Mouse (Mus musculus) layer of hippocampus, adult 2 months (tissue): Measurements from ENCODE around the gene Arl15. TPM values are rescaled to one million over a fixed set of nuclear protein-coding genes. Genes with fewer than 3 reads are reported as not detected.
A peak's percentile ranks its signal among the peaks of the same experiment; 100 is the strongest.
"Not testable (repeated sequence)": the region's sequence is repeated elsewhere in the genome, so short reads cannot be mapped to it uniquely, and the experiment has no call there.

ENCODE experiments used
- DNase-seq, 2 experiments: peaks; one replicate each; pipeline ENCODE4 v3.0.0; 2022; ENCODE audit warnings: low spot score in 2 of 2
- H3K27ac ChIP-seq: fragments of 200-600 bp; 2 replicates; pipeline ENCODE4 v1.8.1; 2022
- H3K4me3 ChIP-seq: fragments of 200-600 bp; 2 replicates; pipeline ENCODE4 v1.8.1; 2022; ENCODE audit warnings: mild to moderate bottlenecking
- CTCF ChIP-seq: fragments of 200-600 bp; conservative IDR thresholded peaks from 2 replicates; pipeline ENCODE4 v1.8.1; 2022; ENCODE audit warnings: antibody characterized with exemption, mild to moderate bottlenecking, moderate library complexity
- total RNA-seq, 2 experiments: library from RNA; stranded (reverse); gene quantifications; 2 replicates each; pipeline ENCODE4 v1.2.3; 2021

Gene Arl15
- total RNA-seq, 2 experiments from 2014 or later: 61.7 to 67.0 TPM

DNA sequence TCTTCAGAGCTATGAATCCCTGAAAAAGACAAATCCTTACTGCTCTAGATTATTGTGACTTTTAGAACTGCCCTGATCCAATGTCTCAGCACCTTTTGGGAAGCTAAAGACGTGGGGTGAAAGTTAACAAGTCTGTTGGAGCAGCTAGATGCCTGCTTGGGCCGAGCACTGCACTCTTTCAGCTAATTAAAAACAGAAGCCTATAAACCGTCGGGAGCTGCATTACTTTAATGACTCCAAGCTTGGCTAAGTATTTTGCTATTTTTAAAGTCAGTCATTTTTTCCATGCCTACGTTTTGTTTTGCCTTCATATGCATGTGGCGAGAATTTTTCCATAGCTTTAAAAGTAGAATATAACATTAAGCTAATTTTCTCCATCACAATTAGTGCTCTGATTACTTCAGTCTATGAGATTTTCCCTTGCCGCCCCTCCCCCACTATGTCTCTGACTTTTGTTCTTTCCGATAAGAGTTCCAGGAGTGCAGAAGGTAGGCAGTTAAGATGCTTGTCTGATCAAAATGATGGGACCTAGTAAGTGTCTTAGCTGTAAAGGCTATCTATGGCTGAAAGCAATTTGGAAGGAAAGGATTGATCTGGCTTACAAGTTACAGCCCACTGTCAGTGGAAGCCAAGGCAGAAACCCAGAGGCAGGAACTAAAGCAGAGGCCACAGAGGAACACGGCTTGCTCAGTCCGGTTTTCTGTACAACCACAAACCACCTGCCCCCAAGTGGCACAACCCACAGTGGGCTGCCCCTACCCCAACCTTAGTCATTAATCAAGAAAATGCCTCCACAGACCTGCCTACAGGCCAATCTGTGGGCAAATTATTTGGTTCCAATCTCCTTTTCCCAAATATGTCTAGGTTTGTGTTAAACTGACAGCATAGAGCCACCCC, 18.8 kb upstream of the Arl15 start:
- TF ChIP-seq CTCF: no peak
- no peak for DNase-seq
- no peak overlapping the region for H3K27ac ChIP-seq
- H3K4me3 ChIP-seq: no peak overlapping the region

DNA sequence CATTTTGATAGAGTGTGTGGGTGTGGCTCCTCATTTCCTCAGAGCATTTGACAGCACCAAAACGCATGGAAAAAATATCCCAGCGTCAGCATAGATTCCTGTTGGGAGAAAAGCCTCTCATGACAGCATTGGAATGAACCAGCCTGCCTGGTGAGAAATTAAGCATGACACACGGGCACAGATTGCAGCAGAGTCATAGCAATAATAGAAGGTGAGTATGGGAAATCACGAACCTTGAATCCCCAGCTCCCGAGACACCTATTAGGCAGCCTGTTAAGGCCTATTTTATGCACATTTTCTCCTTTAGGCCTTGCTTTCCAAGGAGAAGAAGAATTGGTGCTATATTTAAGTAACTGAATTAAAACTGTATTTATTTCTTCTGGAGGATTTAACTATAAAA, 8.5 kb upstream of the Arl15 start:
- Histone ChIP-seq H3K27ac (no peak overlapping the region), H3K4me3 (no peak overlapping the region)
- no peak for TF ChIP-seq CTCF
- DNase-seq: no peak

DNA sequence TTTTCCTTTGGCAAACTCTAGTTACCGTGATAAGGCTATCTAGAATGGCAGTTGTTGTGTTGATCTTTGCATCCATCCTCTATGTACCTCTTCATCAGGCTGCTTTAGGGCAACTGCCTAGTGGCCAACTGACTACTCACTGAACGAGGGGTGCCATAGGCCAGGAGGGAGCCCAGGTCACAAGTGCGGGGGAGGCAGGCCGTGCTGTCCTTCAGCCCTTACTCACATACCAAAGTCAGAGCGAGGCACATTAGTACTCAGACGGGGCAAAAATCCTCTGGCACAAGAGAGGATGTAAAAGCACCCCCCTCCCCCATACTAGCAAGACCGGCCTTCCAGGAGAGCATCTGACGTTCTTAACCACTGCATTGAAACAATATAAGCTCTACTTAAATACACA, 7.2 kb upstream of the Arl15 start:
- no peak overlapping the region for H3K4me3 ChIP-seq
- DNase-seq: no peak
- H3K27ac ChIP-seq: no peak overlapping the region
- no peak for TF ChIP-seq CTCF

DNA sequence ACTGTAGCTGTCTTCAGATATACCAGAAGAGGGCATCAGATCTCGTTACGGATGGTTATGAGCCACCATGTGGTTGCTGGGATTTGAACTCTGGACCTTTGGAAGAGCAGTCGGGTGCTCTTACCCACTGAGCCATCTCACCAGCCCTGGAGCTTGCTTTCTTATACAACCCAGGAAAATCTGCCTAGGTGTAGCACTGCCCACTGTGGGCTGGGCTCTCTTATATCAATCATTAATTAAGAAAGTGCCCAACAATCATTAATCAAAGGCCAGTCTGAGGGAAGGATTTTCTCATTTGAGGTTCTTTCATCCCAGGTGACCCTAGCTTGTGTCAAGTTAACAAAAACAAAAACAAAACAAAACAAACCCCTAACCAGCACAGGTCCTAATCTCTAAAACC, 4.3 kb upstream of the Arl15 start:
- H3K27ac ChIP-seq, H3K4me3 ChIP-seq, DNase-seq: not testable (repeated sequence)

DNA sequence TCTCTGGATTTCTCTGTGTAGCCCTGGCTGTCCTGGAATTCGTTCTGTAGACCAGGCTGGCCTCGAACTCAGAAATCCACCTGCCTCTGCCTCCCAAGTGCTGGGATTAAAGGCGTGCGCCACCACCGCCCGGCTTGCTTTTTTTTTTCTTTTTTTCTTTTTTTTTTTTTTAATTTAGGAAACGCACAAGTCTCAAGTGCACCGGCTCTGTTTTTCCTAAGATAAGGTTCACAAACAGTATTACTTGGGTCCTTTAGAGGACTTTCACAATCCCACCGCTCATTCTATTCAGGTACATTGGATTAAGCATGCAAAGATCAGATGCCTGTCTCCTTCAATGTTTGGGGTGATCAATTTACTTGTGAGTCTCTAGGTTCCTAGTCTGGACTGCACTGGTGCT, 668 bp upstream of the Arl15 start:
- peak overlapping the region; percentile 64 for H3K4me3 ChIP-seq
- TF ChIP-seq CTCF: no peak
- no peak for DNase-seq
- peak overlapping the region; percentile 98 for H3K27ac ChIP-seq

DNA sequence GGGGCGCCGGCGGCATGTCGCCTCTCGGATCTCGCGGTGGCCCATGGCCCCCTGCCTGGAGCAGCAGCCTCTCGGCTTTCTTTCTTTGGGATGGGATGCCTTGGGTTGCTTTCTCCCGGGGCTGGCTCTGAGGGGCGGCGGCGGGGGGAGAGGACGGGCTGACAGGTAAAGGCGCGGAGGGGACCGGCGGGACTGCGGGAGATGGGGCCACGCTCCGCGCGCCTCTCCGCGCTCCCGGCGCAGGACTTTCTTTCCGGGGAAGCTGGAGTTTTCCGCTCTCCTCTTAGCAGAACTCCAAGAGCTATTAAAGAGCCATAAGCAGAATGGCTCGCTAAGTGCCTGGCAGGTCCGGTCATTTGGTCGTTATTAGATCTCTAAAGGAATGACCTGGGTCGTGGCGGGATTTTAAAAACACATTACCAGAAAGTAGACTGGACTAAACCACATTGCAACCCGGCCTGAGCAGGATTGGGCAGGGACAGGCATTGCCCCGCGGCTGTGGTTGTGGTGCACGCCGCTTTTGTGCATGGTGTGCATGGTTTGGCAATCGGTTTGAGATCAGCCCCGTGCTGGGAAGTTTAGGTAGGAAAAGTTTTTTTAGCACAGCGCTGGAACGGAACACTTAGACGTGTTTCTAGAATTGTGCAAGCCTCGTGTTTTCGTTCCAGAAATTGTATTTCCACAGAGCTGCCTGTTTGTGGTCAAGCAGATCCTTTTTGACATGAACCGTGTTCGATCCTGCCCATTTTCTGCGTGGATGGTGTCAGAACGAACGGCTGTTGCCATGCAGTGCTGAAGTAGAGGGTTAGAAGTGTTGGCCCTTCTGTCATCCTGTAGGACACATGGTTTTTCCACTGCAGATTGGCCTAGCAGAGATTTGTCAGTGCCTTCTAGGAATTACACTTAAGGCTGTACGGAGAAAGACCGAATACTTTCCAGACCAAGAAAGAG, 675 bp downstream of the Arl15 start:
- peak overlapping the region; percentile 64 for H3K4me3 ChIP-seq
- H3K27ac ChIP-seq: peak overlapping the region; percentile 98
- TF ChIP-seq CTCF: no peak
- no peak for DNase-seq

DNA sequence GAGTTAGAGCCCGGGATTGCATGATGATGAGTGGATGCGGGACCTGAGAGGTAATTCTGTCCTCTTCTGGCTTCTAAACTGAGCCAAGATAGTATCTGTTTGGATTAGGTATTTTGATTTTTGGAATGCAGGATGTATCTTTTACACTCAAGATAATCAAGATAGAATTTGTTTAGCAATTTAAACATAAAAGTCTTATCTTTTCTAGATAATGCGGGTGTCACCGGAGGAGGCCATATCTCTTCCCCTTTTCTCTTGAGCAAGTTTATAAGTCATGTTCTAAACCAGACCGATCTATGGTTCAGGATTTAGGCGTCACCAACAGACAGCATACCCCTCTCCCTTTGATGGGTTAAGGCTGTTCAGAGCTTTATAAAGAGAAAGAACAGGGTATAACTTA, 3.1 kb downstream of the Arl15 start:
- no peak for DNase-seq
- Histone ChIP-seq H3K4me3 (peak overlapping the region; percentile 3; the same call in 1 of the 2 replicates), H3K27ac (no peak overlapping the region)
- no peak for TF ChIP-seq CTCF

DNA sequence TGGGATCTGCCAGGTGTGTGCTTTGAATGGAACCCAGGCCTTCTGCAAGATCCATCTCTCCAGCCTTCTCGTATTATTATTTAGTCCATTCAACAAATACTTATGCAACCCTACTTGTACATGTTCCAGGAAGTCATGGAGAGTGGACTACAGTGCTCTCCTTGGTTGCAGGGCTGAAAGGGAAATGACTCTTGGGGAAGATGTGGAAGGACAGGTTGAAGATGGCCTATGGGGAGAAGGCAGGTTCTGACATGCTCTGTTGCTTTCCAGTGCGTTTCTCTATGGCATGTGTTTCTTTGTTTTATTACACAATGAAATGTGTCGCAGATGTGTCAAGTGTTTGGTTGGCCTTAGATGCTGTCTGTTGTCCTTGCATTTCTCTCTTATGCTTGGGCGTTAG, 5.1 kb downstream of the Arl15 start:
- Histone ChIP-seq H3K27ac (no peak overlapping the region), H3K4me3 (no peak overlapping the region)
- no peak for TF ChIP-seq CTCF
- no peak for DNase-seq

DNA sequence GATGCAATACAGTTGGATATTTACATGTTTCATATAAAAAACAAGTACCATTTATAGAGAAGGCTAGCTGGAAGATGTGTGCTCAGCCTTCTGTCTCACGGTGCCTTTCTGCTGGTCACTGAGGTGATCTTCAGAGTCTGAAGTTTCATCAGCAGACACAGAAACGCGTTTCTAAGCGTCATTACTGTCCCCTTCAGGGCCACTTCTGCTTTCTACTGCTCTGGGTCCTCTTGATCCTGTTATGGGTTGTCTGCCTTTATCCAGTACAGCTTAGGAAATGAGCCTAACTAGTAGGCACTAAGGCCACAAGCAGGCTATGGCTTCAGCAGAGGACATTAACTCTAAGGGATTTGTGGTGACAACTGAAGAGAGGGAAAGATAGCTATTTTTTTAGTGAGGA, 5.9 kb downstream of the Arl15 start:
- H3K27ac ChIP-seq: no peak overlapping the region
- no peak for TF ChIP-seq CTCF
- H3K4me3 ChIP-seq: no peak overlapping the region
- no peak for DNase-seq

DNA sequence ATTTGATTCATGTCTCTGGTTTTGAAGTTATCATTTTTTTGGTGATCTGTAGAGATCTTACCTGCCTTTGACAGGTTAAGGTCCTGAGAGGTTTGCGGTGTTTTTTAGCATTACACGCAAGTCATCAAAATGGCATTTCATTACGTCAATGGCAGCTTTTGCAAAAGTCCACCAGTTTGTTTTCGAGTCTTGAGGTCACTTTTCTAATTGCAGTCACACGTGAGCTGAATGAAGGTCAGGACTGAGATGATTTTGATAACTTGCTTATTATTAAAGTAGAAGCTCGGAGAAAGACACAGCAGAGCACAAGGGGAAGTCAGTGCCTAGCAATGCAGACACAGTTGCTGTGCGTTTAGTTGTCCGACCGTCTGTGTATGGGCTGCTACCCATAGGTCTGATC, 8.3 kb downstream of the Arl15 start:
- H3K27ac ChIP-seq: no peak overlapping the region
- DNase-seq: no peak
- no peak for TF ChIP-seq CTCF

DNA sequence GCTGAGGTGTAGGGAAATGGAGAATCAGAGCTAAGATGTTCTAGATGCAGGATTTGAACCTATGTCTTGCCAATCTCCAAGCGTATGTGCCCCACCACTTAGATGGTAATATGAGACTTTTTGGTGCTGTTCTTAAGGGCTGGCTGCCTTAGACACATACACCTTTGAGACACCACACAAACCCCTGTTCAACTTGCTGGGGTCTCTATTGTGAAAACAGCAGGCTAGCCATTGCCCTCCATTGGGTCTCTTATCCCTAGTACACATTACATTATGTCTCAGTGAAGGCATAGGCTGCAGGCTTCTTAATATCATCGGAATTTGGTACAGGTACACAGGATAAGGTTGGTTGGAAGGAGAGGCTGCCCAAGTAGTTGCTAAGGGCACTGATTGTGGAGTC, 16.8 kb downstream of the Arl15 start:
- TF ChIP-seq CTCF: no peak
- Histone ChIP-seq H3K4me3 (no peak overlapping the region), H3K27ac (no peak overlapping the region)
- no peak for DNase-seq

More for the DNA sequence above, 8.3 kb downstream of the Arl15 start:
- H3K4me3 ChIP-seq: no peak overlapping the region

DNA sequence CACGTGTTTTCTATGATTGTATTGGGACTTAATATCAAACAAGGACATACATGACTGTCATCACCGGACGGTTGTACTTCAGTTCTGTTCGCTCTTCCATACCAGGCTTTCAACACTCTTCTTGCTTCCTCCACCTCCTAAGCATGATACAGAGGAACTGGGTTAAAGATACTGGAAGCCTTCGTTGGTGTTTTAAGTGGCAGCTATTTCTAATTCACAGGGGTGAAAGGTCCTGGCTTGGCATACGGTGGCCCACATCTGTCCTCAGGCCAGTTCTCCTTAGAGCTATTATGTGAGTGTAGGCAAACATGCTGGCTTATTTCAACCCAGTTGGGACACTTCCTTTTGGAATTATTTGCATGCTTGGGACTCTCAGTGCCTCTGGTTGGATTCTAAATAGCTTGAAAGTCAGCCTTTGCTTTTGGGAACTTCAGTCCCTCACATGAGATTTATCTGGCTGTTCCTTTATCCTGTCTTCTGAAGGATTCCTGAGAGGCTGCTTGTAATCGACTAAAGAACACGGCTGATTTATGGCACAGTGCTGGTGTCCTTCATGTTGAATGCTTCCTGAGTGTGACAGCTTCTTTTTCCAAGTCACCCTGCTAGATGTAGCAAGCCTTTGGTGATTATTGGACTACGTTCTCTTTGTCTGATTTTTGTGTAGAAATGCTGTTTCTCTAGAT, 17.7 kb downstream of the Arl15 start:
- Histone ChIP-seq H3K27ac (no peak overlapping the region), H3K4me3 (no peak overlapping the region)
- no peak for TF ChIP-seq CTCF
- no peak for DNase-seq

DNA sequence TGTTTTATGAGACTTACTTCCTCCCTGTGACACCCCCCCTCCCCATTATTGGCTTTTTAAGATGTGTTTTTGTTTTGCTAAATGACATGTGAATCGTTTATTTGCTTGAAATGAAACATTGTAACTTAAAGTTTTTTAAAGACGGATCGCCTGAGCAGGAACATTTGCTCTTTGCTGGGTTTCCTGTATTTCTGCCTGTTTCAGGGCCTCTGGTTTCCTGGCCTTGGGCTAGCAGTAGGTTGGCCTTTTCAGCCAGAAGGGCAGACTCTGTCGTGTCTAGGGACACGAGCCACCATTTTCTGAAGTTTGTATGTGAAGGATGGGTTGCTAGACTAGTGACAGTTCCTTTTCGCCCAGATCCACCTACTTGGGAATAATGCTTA, 18.3 kb downstream of the Arl15 start:
- Histone ChIP-seq H3K27ac (no peak overlapping the region), H3K4me3 (no peak overlapping the region)
- no peak for TF ChIP-seq CTCF
- DNase-seq: no peak
